Mouse (Mus musculus): ENCODE results near the gene Sirt4. TPM values are rescaled to one million over a fixed set of nuclear protein-coding genes. Genes with fewer than 3 reads are reported as not detected.

Sirt4 gene
- polyA plus RNA-seq, 1 experiment from 2014 or later, result 21.7 TPM

Other genes with a start within 250 kb of the Sirt4 start
- gene Pop5, start 248.9 kb downstream of the Sirt4 start, polyA plus RNA-seq (2015; fragmentation: Nextera tagmentation; extraction: Ambion mirVana), result 106 and 116 TPM in 2 replicates
- gene Rnf10, start 211.8 kb downstream of the Sirt4 start, polyA plus RNA-seq (2015; fragmentation: Nextera tagmentation; extraction: Ambion mirVana), result 138 and 139 TPM in 2 replicates
- gene Coq5, start 205.1 kb downstream of the Sirt4 start, polyA plus RNA-seq (2015; fragmentation: Nextera tagmentation; extraction: Ambion mirVana), result 46.5 and 47.9 TPM in 2 replicates
- gene Dynll1, start 183.7 kb downstream of the Sirt4 start, polyA plus RNA-seq (2015; fragmentation: Nextera tagmentation; extraction: Ambion mirVana), result 1,324 and 1,567 TPM in 2 replicates
- 233 and 262 TPM in 2 replicates for gene Srsf9, start 157.5 kb downstream of the Sirt4 start, polyA plus RNA-seq (2015; fragmentation: Nextera tagmentation; extraction: Ambion mirVana)
- 23.0 and 26.6 TPM in 2 replicates for gene Gatc, start 143.5 kb downstream of the Sirt4 start, polyA plus RNA-seq (2015; fragmentation: Nextera tagmentation; extraction: Ambion mirVana)
- gene Triap1, start 143.5 kb downstream of the Sirt4 start, polyA plus RNA-seq (2015; fragmentation: Nextera tagmentation; extraction: Ambion mirVana), result 52.0 and 58.1 TPM in 2 replicates
- gene Cox6a1, start 135.7 kb downstream of the Sirt4 start, polyA plus RNA-seq (2015; fragmentation: Nextera tagmentation; extraction: Ambion mirVana), result 1,002 and 1,095 TPM in 2 replicates
- gene Msi1, start 55.1 kb downstream of the Sirt4 start, polyA plus RNA-seq (2015; fragmentation: Nextera tagmentation; extraction: Ambion mirVana), result 8.0 and 8.3 TPM in 2 replicates
- 12.0 and 15.4 TPM in 2 replicates for gene Pla2g1b, start 18.5 kb downstream of the Sirt4 start, polyA plus RNA-seq (2015; fragmentation: Nextera tagmentation; extraction: Ambion mirVana)
- gene Pxn, start 22.0 kb upstream of the Sirt4 start, polyA plus RNA-seq (2015; fragmentation: Nextera tagmentation; extraction: Ambion mirVana), result 37.0 and 43.0 TPM in 2 replicates
- 1,425 and 1,562 TPM in 2 replicates for gene Rplp0, start 74.7 kb upstream of the Sirt4 start, polyA plus RNA-seq (2015; fragmentation: Nextera tagmentation; extraction: Ambion mirVana)
- 34.9 and 36.4 TPM in 2 replicates for gene Gcn1l1, start 80.5 kb upstream of the Sirt4 start, polyA plus RNA-seq (2015; fragmentation: Nextera tagmentation; extraction: Ambion mirVana)
- 16.3 and 16.7 TPM in 2 replicates for gene Rab35, start 147.2 kb upstream of the Sirt4 start, polyA plus RNA-seq (2015; fragmentation: Nextera tagmentation; extraction: Ambion mirVana)
- gene Bicdl1, start 246.9 kb upstream of the Sirt4 start, polyA plus RNA-seq (2015; fragmentation: Nextera tagmentation; extraction: Ambion mirVana), result 10.9 and 11.1 TPM in 2 replicates

All from stomach, embryonic 15.5 days (tissue).